Mouse (Mus musculus) forebrain, embryonic 14.5 days (tissue): ENCODE results near the gene Amph. TPM values are rescaled to one million over a fixed set of nuclear protein-coding genes. Genes with fewer than 3 reads are reported as not detected.

Experiments
- ATAC-seq: fragments of 200-750 bp; cut with Nextera tagmentation; 2 replicates; pipeline ENCODE4 v1.8.0; 2017; ENCODE audit warnings: mild to moderate bottlenecking, moderate library complexity
- DNase-seq: peaks from one replicate; pipeline ENCODE4 v3.0.0-alpha.2; 2015; ENCODE audit warnings: low spot score
- H3K27ac ChIP-seq: fragments of 300-500 bp; sonication (generic); 2 replicates; pipeline ENCODE4 v1.5.1; 2014; ENCODE audit warnings: low read depth, mild to moderate bottlenecking, control low read depth, low read length, moderate library complexity
- H3K27me3 ChIP-seq: fragments of 300-500 bp; sonication (generic); replicated peaks from 2 replicates; pipeline ENCODE4 v1.6.1; 2014; ENCODE audit warnings: low read length, control low read depth, mixed read lengths; ENCODE audit not compliant: control insufficient read depth, insufficient read depth
- H3K36me3 ChIP-seq: fragments of 300-500 bp; sonication (generic); 2 replicates; pipeline ENCODE4 v1.6.1; 2014; ENCODE audit warnings: low read length, control low read depth; ENCODE audit not compliant: control insufficient read depth, insufficient read depth
- H3K4me1 ChIP-seq: fragments of 300-500 bp; sonication (generic); 2 replicates; pipeline ENCODE4 v1.6.1; 2014; ENCODE audit warnings: antibody characterized with exemption, low read length, control low read depth; ENCODE audit not compliant: control insufficient read depth, insufficient read depth
- H3K4me2 ChIP-seq: fragments of 300-500 bp; sonication (generic); 2 replicates; pipeline ENCODE4 v1.6.1; 2014; ENCODE audit warnings: mild to moderate bottlenecking, control low read depth, low read length
- H3K4me3 ChIP-seq: fragments of 300-500 bp; sonication (generic); 2 replicates; pipeline ENCODE4 v1.5.1; 2014; ENCODE audit warnings: low read depth, low read length, control low read depth
- H3K9ac ChIP-seq: fragments of 300-500 bp; sonication (generic); 2 replicates; pipeline ENCODE4 v1.6.1; 2014; ENCODE audit warnings: mild to moderate bottlenecking, low read length, control low read depth, moderate library complexity
- H3K9me3 ChIP-seq: fragments of 300-500 bp; sonication (generic); replicated peaks from 2 replicates; pipeline ENCODE4 v1.6.1; 2016; ENCODE audit warnings: low read length, control low read depth, mixed read lengths; ENCODE audit not compliant: control insufficient read depth
- WGBS: fragments of 180-500 bp; shearing (Covaris S2); extraction: QIAGEN DNeasy Blood & Tissue Kit; methylation state at CpG from one replicate; pipeline ENCODE4 v1.1.7; 2014; 5-methylcytosine and 5-hydroxymethylcytosine counted together
- polyA plus RNA-seq: library from polyadenylated mRNA; unstranded; fragments of >200 nt; fragmentation: Nextera tagmentation; extraction: Ambion mirVana; gene quantifications from 2 replicates; pipeline ENCODE4 v1.2.1, GENCODE M21; 2014

The Amph gene
- polyA plus RNA-seq, 1 experiment from 2014 or later: 35.1 TPM

DNA sequence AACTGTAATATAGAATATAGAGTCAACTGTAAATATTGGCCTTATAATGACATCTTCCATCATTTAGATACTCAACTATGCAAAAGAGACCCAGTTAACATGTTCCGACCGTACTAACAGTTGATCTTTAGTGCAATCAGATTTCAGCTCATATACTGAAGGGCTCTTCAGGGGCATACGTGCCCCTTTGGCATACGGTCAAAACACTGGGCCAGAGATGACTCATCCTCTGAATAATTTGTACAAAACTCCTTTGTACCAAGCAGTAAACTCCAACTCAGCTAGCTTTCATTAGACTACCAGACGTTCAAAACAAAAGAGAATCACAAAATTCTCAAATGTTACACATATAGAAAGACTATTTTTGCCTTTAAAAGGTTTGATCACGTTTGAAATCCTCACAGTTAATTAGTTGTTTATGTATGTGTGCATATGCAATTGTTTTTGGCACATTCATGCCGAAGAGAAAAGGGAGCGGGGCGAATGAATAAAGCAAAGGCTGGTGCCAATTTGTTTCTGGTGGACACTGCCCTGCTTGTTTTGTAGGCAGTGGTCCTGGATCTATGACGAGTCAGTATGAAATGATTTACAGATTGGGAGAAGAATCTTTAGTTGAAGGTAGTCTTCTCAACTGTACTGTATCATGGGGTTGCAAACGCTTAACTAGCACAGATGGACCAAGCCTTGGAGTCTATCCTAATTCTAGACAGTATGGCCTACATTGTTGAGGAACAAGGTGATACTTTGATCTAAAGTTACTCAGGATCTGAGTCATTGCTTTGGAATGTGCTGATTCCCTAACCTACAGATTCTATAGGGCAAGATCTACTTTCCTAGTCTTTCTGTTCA is 8.3 kb downstream of the Amph start:
- Histone ChIP-seq H3K4me2 (no peak overlapping the region), H3K36me3 (no peaks in the 10 kb centered on the region), H3K27ac (no peak overlapping the region), H3K27me3 (no peaks in the 10 kb centered on the region), H3K4me1 (no peaks in the 10 kb centered on the region), H3K9me3 (no peaks in the 10 kb centered on the region), H3K9ac (no peak overlapping the region), H3K4me3 (no peak overlapping the region)
- 51% methylated on average over 11 of the region's 11 CpGs for WGBS
- peak; percentile 68 for ATAC-seq
- DNase-seq: peak; percentile 54

DNA sequence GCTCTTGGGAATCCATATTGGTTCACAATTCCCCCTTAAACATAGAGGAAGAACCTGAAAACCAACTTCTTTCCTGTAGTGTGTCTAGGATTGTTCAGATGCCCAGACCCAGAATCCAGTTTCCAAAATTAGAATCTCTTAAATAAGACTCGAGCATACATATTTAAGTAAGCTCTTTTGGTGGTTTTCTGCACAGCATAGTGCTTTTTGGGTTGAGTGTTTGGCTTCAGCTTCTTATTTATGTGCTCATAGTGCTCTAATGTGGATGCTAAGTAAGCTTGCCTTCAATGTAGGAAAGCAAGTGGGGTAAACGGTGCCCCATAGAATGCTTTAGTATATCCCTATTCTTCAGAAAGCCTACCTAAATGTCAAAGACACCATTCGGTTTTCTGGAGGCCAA is 9.0 kb downstream of the Amph start:
- no peaks in the 10 kb centered on the region for H3K36me3 ChIP-seq
- WGBS: 86% methylated on average over 3 of the region's 3 CpGs
- ATAC-seq (no peak), DNase-seq (no peak)
- H3K4me3 ChIP-seq: no peak overlapping the region
- H3K27me3 ChIP-seq: no peaks in the 10 kb centered on the region
- H3K9me3 ChIP-seq: no peaks in the 10 kb centered on the region
- H3K9ac ChIP-seq: no peak overlapping the region
- H3K4me1 ChIP-seq: no peaks in the 10 kb centered on the region
- no peak overlapping the region for H3K27ac ChIP-seq
- no peak overlapping the region for H3K4me2 ChIP-seq

DNA sequence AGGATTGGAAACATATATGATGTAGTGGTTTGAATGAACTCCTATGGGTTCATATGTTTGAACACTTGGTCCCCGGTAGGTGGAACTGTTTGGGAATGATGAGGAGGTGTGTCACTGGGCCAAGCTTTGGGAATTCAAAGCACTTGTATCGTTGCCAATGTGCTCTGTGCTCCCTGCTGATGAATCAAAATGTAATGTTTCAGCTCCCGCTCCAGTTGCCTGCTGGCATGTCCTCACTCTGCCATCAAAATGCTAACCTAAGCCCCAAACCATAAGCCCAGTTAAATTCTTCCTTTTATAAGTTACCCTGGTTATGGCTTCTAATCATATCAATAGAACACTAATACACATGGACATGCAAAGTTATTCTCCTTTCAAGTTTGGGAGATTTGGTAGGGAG is 24.6 kb downstream of the Amph start:
- Histone ChIP-seq H3K36me3 (no peaks in the 10 kb centered on the region), H3K27ac (no peak overlapping the region), H3K9ac (no peak overlapping the region), H3K4me1 (no peaks in the 10 kb centered on the region), H3K9me3 (no peaks in the 10 kb centered on the region), H3K4me3 (no peak overlapping the region), H3K4me2 (no peak overlapping the region), H3K27me3 (no peaks in the 10 kb centered on the region)
- 87% methylated on average over 3 of the region's 3 CpGs for WGBS
- ATAC-seq: no peak
- no peak for DNase-seq

DNA sequence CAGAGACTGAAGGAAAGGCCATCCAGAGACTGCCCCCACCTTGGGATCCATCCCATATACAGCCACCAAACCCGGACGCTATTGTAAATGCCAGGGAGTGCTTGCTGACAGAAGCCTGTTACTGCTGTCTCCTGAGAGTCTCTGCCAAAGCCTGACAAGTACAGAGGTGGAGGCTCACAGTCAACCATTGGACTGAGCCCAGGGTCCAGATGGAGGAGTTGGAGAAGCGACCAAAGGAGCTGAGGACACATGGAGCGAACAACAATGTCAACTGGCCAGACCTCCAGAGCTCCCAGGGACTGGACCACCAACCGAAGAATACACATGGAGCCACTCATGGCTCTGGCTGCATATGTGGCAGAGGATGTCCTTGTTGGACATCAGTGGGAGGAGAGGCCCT is 26.3 kb downstream of the Amph start:
- Histone ChIP-seq H3K27ac (no peak overlapping the region), H3K27me3 (no peaks in the 10 kb centered on the region), H3K4me2 (no peak overlapping the region), H3K9ac (no peak overlapping the region), H3K36me3 (no peaks in the 10 kb centered on the region), H3K4me1 (no peaks in the 10 kb centered on the region), H3K9me3 (no peaks in the 10 kb centered on the region), H3K4me3 (no peak overlapping the region)
- 97% methylated on average over 5 of the region's 5 CpGs for WGBS
- DNase-seq: no peak
- ATAC-seq: no peak

DNA sequence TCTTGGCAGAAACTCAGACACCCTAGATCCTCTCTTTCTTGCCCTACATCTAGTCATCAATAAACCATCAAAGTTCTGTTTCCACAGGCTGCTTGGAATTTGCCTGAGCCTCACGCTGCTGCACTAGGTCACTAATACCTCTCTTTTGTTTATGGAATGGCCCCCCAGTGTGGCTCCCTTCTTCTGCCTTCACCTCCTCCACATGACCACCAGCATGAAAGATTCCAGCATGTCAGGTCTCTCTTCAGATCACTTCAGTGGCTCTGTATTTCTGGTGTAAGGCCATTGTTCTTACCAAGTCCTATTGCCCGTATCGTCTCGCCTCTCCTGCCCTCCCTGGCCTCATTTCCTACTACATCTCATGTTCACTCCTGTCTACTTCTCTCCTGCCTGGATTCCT is 39.3 kb downstream of the Amph start:
- Histone ChIP-seq H3K36me3 (no peaks in the 10 kb centered on the region), H3K4me2 (no peak overlapping the region), H3K9me3 (no peaks in the 10 kb centered on the region), H3K9ac (no peak overlapping the region), H3K27ac (no peak overlapping the region), H3K4me1 (no peaks in the 10 kb centered on the region), H3K27me3 (no peaks in the 10 kb centered on the region), H3K4me3 (no peak overlapping the region)
- WGBS: 25% methylated on average over 4 of the region's 4 CpGs
- no peak for DNase-seq
- ATAC-seq: no peak

DNA sequence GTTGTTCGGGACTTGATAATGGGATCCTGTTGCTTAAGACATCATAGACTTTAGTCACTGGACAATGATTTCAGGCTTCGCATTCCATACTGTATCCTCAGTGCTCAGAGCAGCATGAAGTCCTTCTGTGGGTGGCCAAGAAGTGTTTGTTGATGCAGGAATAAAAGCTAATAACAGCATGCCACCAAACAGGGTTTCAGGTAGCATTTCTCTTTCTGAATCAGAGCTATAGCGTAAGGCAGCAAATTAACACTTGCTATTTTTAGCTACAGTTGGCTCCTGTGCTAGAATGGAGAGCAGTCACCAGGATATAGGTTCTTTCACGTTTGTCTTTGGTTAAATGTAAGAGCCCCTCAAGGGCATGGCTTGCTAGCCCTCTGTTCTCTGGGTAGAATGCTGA is 40.3 kb downstream of the Amph start:
- H3K27me3 ChIP-seq: no peaks in the 10 kb centered on the region
- no peaks in the 10 kb centered on the region for H3K36me3 ChIP-seq
- H3K4me1 ChIP-seq: no peaks in the 10 kb centered on the region
- no peak overlapping the region for H3K4me2 ChIP-seq
- no peak overlapping the region for H3K4me3 ChIP-seq
- no peak overlapping the region for H3K27ac ChIP-seq
- WGBS: 72% methylated on average over 4 of the region's 4 CpGs
- no peak for ATAC-seq
- no peak overlapping the region for H3K9ac ChIP-seq
- no peaks in the 10 kb centered on the region for H3K9me3 ChIP-seq
- DNase-seq: peak; percentile 7

DNA sequence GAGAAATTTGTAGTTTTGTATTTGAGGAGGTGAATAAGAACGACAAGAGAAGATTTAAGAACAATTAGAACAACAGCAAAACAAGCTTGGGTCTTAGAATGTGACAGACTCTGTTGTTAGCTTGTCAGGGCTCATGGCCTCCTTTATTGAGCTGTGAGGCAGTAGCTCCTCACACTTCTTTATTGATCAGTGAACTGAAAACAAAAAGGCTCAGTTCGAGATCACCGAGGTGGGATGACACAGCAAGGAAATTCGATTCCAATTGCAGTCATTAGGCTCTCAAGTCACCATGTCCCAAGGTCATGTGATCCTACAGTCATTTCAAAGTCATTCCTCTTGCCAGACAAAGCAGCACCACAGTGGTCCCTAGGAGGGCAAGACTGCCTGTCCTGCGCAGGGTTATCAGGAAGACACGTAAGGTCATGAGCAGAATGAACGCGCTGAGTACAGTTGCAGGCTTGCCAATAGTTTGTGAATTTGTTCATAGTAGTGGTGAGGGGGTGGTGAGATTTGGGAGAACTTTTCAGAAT is 41.2 kb downstream of the Amph start:
- no peak overlapping the region for H3K4me2 ChIP-seq
- H3K27me3 ChIP-seq: no peaks in the 10 kb centered on the region
- no peaks in the 10 kb centered on the region for H3K36me3 ChIP-seq
- H3K4me1 ChIP-seq: no peaks in the 10 kb centered on the region
- no peak overlapping the region for H3K4me3 ChIP-seq
- no peak overlapping the region for H3K9ac ChIP-seq
- DNase-seq (peak; percentile 2), ATAC-seq (no peak)
- no peaks in the 10 kb centered on the region for H3K9me3 ChIP-seq
- H3K27ac ChIP-seq: no peak overlapping the region
- WGBS: 41% methylated on average over 8 of the region's 8 CpGs

DNA sequence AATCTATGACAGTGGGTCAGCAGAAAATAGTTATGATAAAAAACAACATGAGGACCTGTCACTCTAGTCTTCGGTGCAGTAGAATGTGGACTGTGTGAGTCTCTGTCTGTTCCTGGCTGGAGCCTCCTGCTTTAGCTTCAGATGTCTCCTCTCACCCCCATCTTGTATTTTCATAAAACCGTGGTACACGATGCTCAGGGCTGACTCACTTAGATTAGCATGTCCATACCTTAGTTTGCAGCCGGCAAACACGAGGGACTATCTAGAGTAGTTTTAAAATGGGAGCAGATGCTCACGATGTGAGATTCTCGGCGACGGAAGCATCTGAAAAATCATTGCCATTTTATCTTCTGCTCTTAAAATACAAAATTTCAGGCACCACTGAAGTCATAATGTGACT is 54.5 kb downstream of the Amph start:
- Histone ChIP-seq H3K36me3 (no peaks in the 10 kb centered on the region), H3K4me3 (no peak overlapping the region), H3K9ac (no peak overlapping the region), H3K27ac (no peak overlapping the region), H3K27me3 (no peaks in the 10 kb centered on the region), H3K9me3 (no peaks in the 10 kb centered on the region), H3K4me2 (no peak overlapping the region), H3K4me1 (no peaks in the 10 kb centered on the region)
- 96% methylated on average over 9 of the region's 9 CpGs for WGBS
- ATAC-seq (no peak), DNase-seq (no peak)

DNA sequence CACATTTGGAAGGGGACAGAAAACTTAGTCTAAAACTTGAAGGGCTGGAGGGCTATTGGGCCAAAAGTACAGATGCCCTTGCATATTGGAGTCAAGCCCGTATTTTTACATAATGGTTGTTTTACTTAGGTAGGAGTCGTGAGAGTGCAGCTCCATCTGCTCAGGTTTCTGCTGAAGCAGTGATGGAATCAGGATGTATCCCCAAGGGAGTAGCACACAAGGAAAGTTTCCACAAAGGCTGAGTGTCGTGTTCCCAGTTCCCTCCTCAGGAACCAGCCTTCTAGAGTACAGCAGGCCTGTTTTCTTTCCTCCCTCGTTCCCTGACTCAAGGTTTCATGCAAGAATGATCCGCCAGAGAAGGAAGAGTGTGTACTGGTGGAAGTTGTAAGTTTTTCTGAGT is 56.4 kb downstream of the Amph start:
- ATAC-seq (no peak), DNase-seq (no peak)
- no peaks in the 10 kb centered on the region for H3K4me1 ChIP-seq
- no peak overlapping the region for H3K4me2 ChIP-seq
- H3K9me3 ChIP-seq: no peaks in the 10 kb centered on the region
- no peak overlapping the region for H3K27ac ChIP-seq
- no peaks in the 10 kb centered on the region for H3K27me3 ChIP-seq
- WGBS: 85% methylated on average over 5 of the region's 5 CpGs
- H3K9ac ChIP-seq: no peak overlapping the region
- H3K4me3 ChIP-seq: no peak overlapping the region
- no peaks in the 10 kb centered on the region for H3K36me3 ChIP-seq
